Mouse (Mus musculus) embryonic fibroblast, embryonic 13.5 days (primary cell): ENCODE results near the gene Ghdc. TPM values are rescaled to one million over a fixed set of nuclear protein-coding genes. Genes with fewer than 3 reads are reported as not detected.
A peak's percentile ranks its signal among the peaks of the same experiment; 100 is the strongest.
"Not testable (repeated sequence)": the region's sequence is repeated elsewhere in the genome, so short reads cannot be mapped to it uniquely, and the experiment has no call there.

Experiments used
- H3K27ac ChIP-seq: 2 replicates; pipeline ENCODE4 v1.5.1; 2012; ENCODE audit warnings: low read length, control low read depth, inconsistent platforms; ENCODE audit not compliant: insufficient read depth
- H3K4me1 ChIP-seq: 2 replicates; pipeline ENCODE4 v1.6.1; 2011; ENCODE audit warnings: low read length; ENCODE audit not compliant: control insufficient read depth, insufficient read depth
- H3K4me3 ChIP-seq: 2 replicates; pipeline ENCODE4 v1.5.1; 2011; ENCODE audit warnings: mild to moderate bottlenecking, control low read depth, low read length; ENCODE audit not compliant: insufficient read depth
- CTCF ChIP-seq: IDR thresholded peaks from 2 replicates; pipeline ENCODE4 v1.5.1; 2011; ENCODE audit warnings: mild to moderate bottlenecking, control low read depth, low read length, moderate library complexity, borderline replicate concordance; ENCODE audit not compliant: insufficient read depth
- POLR2A ChIP-seq: IDR thresholded peaks from 2 replicates; pipeline ENCODE4 v1.6.1; 2011; ENCODE audit warnings: low read depth, mild to moderate bottlenecking, control low read depth, low read length, moderate library complexity
- polyA plus RNA-seq: library from polyadenylated mRNA; stranded (reverse); fragments of >200 nt; gene quantifications from 2 replicates; pipeline ENCODE4 v1.2.4, GENCODE M21; 2011; ENCODE audit warnings: low read depth; ENCODE audit not compliant: missing spikeins, insufficient read length

Ghdc gene
- polyA plus RNA-seq, 1 experiment, result 8.6 TPM

GRCm38 (mm10) chr11:100810516-100810915 is 39.8 kb upstream of the Ghdc start:
- Histone ChIP-seq H3K4me3 (no peak overlapping the region), H3K4me1 (peaks cover 4% of the 10 kb centered on the region; the same call in 1 of the 2 replicates), H3K27ac (no peak overlapping the region)
- TF ChIP-seq CTCF (no peak), POLR2A (no peak)

- Histone ChIP-seq H3K4me1 (peaks cover 4% of the 10 kb centered on the region; the same call in 1 of the 2 replicates), H3K27ac (no peak overlapping the region), H3K4me3 (no peak overlapping the region)
- no peak for TF ChIP-seq CTCF
- no peak for TF ChIP-seq POLR2A
These were observed 35.9 kb upstream of the Ghdc start for GRCm38 (mm10) chr11:100806380-100807305.

GRCm38 (mm10) chr11:100805535-100805934 is 34.8 kb upstream of the Ghdc start:
- Histone ChIP-seq H3K27ac (no peak overlapping the region), H3K4me3 (no peak overlapping the region), H3K4me1 (peaks cover 4% of the 10 kb centered on the region; the same call in 1 of the 2 replicates)
- TF ChIP-seq CTCF, result no peak

GRCm38 (mm10) chr11:100804409-100804808 is 33.7 kb upstream of the Ghdc start:
- H3K4me1 ChIP-seq, result peaks cover 4% of the 10 kb centered on the region; the same call in 1 of the 2 replicates
- H3K27ac ChIP-seq, result no peak overlapping the region
- TF ChIP-seq CTCF (no peak), POLR2A (no peak)
- no peak overlapping the region for H3K4me3 ChIP-seq

- no peaks in the 10 kb centered on the region for H3K4me1 ChIP-seq
- TF ChIP-seq POLR2A (no peak), CTCF (no peak)
- H3K27ac ChIP-seq, result no peak overlapping the region
- H3K4me3 ChIP-seq, result no peak overlapping the region
These were observed 28.7 kb upstream of the Ghdc start for GRCm38 (mm10) chr11:100799426-100799825.

- TF ChIP-seq POLR2A (no peak), CTCF (no peak)
These were observed 25.8 kb upstream of the Ghdc start for GRCm38 (mm10) chr11:100796585-100796984.

GRCm38 (mm10) chr11:100795386-100795785 is 24.6 kb upstream of the Ghdc start:
- no peak overlapping the region for H3K27ac ChIP-seq
- TF ChIP-seq CTCF (no peak), POLR2A (no peak)

More at GRCm38 (mm10) chr11:100796585-100796984, 25.8 kb upstream of the Ghdc start:
- H3K27ac ChIP-seq, result no peak overlapping the region
- no peak overlapping the region for H3K4me3 ChIP-seq
- H3K4me1 ChIP-seq, result no peaks in the 10 kb centered on the region

GRCm38 (mm10) chr11:100791457-100792049 is 20.8 kb upstream of the Ghdc start:
- no peak for TF ChIP-seq POLR2A
- no peak for TF ChIP-seq CTCF
- Histone ChIP-seq H3K4me1 (peaks cover 26% of the 10 kb centered on the region), H3K4me3 (no peak overlapping the region), H3K27ac (no peak overlapping the region)

More at GRCm38 (mm10) chr11:100795386-100795785, 24.6 kb upstream of the Ghdc start:
- H3K4me3 ChIP-seq, result no peak overlapping the region
- H3K4me1 ChIP-seq, result peaks cover 3% of the 10 kb centered on the region; the same call in 1 of the 2 replicates

GRCm38 (mm10) chr11:100790644-100791043 is 19.9 kb upstream of the Ghdc start:
- H3K4me3 ChIP-seq, H3K27ac ChIP-seq: not testable (repeated sequence)
- H3K4me1 ChIP-seq, result peaks cover 26% of the 10 kb centered on the region

GRCm38 (mm10) chr11:100789702-100790101 is 18.9 kb upstream of the Ghdc start:
- no peak overlapping the region for H3K4me3 ChIP-seq
- H3K4me1 ChIP-seq, result peaks cover 26% of the 10 kb centered on the region
- H3K27ac ChIP-seq, result peak overlapping the region; percentile 30
- TF ChIP-seq POLR2A, result no peak
- no peak for TF ChIP-seq CTCF

GRCm38 (mm10) chr11:100785774-100786173 is 15.0 kb upstream of the Ghdc start:
- TF ChIP-seq POLR2A, result no peak
- no peak for TF ChIP-seq CTCF
- H3K4me1 ChIP-seq, result peaks cover 26% of the 10 kb centered on the region
- no peak overlapping the region for H3K27ac ChIP-seq
- no peak overlapping the region for H3K4me3 ChIP-seq
